Mouse (Mus musculus): ENCODE measurements at regions not wholly inside any gene's neighbourhood (a gene's known extent, or its start where the extent isn't known, plus 50 kb on each side); places are given as distances from the start of the nearest gene placed in this dataset.

DNA sequence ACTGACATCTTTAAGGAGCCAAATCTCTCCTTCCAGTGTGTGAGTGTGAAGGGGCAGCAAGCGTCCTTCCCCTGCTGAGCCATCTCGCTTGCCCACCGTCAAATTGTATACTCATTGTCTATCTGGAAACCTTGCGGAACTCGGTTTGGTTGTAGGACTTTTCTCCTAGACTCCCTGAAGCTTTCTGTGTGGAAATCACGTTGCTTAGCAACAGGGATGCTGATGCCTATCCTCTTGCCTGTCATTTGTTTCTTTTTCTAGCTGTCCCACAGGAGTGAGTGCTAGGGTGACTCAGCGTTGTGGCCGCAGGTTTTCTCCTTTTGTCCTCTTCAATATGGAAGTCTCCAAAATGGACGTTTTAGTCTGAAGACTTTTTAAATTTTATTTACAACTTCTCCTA is 131.5 kb upstream of the Nr5a2 start:
- no peak for DNase-seq

DNA sequence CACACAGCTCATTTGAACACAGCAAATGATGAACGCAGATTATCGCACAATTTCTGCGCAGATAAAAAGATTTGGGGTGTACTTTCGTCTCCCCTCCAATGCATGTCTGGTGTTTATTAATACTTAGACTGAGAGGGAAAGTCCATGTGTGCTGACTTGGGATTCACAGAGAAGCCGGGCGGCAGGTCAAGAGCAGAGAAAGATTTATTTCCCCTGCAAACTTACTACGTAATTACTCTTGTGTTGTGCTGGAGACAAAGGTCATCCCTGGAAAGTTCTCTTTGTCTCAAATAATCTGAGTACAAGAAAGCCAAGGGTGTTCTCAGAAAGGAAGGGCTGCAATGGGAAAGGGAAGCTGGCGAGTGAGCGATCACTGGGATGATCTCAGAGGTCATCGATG is 127.9 kb upstream of the Nr5a2 start:
- DNase-seq = peak; percentile 20

DNA sequence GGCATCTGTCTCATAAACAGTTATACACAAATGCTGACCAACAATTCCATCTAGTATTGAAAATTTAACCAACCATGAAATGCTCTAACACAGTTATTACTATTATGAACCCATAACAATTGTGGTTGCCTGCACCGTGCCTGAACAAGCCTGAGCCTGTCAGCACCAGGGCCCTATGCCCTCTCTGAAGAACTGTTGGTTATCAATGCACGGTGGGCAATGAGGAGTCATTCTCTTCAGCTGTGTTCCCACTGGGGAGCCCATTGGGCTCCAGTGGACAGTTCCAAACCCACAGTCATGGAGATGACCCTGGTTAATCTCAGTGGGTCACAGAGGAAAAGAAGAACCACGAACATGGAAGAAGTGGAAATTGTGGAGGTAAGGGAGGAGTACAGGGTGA is 126.5 kb upstream of the Nr5a2 start:
- DNase-seq = no peak

DNA sequence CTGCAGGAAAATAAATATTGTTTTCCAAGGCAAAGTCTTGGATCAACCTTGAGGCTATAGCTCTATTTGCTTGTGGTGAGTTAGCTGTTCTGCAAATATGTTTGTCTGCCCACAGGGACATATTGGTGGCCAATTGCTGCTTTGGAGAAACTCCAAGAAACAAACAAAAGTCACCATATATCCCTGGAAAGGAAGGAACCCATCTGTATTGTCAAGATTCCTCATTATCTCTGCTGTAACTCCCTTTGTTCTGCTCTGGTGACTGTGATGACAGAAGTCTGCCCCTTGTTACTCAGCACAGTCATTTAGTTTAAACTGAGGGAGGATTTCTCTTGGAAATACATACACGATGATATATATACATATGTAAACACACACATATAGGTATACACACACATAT is 123.3 kb upstream of the Nr5a2 start:
- DNase-seq = no peak

DNA sequence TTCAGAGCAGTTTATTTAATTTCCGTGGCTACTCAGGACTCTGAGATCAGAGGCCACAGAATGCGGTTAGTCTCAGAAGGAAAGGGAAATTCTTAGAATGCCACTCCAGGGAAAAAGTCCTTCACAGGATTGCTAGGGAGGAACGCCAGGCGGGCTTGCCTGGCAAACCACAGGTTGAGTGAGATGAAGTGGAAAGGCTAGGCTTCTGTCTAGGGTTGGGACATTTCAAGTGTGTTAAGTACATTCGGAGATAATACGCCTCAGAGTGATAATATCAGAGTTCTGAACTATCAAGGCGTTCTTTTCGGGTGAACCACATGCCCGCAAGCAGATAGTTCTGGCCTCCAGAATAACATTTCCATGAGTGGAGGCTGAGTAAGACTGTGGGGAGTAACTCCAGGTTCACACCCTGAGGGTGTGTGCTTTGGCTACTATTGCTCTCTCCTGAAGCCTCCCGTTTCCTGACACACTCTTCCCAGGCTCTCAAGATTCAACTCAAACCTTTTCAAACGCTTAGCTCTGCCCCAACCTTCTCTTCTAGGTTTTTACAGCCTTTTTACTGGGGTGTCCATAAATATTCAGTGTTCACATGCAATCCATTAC is 119.3 kb upstream of the Nr5a2 start:
- DNase-seq = no peak

DNA sequence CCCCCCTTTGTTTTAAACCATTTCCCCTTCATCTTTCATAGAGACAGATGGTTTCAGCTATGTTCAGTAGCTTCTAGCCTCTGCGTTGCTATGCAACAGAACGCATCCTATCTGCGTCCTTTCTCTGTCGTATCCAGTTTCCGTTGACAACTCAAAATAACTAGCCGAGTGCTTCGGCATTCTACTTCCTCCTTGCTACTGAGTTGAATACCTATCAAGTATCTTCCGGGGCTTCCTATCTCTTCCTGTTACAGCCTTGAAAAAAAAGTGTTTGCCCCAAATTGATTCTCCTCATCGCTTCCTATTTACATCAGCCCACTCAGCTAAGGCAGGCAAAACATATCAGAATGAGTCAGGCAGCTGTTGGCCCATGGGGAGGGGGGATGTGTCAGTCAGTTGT is 114.5 kb upstream of the Nr5a2 start:
- peak; percentile 3 for DNase-seq

DNA sequence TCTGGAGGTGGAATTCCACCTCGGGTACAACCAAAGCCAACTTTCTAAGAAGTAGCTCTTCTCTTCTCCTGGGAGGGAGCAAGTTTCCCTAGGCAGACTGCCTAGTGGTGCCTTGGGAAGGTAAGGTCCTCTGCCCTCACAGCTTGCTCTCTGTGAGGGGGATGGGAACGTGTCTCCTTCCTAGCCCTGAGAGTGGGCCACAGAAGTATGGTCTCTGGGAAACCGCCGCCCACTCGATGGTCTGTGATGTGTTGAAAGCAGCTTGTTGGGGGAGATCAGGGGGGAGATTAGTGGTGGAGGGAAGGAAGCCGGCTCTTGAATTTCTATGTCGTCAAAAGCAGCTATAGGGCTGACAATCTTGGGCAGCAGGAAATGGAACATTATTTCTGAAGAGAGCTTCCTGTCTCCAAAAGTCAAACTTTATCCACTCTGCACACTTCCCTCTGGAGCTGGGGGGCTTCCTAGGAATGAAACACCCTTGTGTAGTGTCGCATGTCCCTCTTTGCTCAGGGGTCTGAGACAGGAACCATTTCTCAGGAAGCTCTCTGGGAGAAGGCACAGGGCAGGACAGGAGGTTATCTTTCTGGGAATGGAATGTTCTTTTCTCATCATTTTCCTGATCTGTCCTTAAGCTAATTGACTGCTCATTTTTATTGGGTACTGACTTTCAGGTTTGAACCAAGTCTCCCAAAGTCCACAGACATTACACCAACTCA is 113.8 kb upstream of the Nr5a2 start:
- DNase-seq = no peak

DNA sequence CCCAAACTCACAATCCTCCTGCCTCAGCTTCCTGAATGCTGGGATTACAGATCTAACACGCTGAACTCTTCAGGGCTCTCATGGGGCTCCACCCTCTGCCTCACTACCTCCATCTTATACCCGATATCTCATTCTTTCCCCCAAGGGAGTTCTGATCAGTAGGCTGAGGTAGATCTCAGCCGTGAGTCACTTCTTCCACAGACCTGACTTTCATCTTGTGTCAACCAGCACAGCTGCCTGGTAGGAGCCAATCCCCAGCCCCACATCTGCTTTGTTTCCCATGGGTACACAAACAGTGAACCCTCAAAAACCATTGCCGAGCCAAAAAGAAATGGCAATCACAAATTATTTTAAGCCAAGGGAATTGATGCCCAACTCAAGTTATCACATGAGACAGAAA is 100.7 kb upstream of the Nr5a2 start:
- DNase-seq = no peak

DNA sequence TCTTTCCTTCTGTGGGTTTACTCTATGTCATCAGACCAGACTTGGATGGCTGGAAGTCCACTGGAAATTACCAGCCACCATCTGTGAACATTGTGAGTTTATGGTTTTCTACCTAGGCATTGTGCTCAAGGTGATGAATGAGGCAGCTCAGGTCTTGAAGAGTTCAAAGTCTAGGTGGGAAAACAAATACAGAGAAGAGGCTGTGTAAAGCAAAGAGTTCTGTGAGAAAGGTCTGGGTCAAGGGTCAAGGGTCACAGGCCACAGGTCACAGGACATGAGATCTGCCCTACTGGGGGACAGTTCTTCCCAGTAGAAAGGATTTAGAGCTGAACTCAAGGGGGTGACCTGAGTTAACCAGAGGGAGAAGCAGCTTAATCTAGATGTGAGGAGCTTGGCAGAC is 92.9 kb upstream of the Nr5a2 start:
- DNase-seq = no peak

DNA sequence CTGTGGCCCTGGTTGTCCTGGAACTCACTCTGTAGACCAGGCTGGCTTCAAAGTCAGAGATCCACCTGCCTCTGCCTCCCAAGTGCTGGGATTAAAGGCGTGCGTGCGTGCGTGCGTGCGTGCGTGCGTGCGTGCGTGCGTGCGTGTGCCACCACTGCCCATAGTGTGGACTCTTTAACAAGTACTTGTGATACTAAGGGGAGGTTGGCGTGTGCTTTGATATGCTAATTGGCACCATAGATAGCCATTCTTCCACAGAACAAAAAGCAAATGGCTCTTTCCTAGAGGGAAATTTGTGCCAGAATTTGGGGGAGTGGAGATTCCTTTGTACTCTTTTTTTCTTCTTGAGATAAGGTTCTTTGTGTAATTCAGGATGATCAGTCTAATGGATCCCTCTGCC is 91.3 kb upstream of the Nr5a2 start:
- DNase-seq = no peak

DNA sequence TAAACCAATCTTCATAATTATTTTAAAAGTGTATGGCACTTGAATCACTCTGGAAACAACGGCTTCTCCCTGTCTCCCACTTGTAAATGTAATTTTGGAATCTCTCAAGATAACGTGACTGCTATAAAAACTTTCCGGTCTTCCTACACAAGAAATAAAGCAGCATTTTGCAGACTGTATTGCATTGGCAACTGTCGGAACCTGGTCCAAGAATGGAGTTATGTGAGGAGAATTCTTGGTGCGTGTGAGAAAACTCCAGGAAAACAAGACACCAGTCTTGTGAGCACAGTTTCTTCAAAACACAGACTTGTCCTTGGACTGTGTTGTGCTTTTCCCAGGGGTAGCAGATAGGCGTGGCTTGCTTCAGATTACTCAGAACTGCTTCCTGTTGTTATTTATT is 83.8 kb upstream of the Nr5a2 start:
- no peak for DNase-seq

DNA sequence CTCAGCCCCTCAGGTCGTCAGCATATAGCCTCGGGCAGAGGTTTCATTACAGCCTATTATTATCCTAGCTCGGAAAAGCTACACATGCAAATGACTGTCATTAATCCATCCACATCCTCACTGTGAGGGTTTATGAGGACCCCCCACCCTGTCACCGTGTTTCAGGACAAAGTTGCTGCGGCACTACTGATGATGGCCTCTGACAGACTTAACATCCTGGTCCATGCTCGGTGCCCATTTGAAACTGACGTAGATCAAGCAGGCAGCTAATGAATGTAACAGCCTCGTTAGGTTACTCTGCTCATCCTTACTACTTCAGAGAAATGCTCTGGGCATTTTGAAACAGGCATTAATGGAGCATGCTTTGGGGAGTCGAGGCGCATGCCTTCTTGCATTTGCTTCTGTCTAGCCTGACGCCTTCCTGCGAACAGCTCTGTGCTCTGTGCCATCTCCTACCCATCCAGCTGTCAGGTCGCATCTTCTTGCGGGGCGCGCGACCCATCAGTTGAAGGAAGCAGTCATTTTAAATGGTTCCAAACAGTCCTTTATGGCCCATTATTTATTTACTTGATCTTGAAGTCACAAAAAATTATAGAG is 82.3 kb upstream of the Nr5a2 start:
- no peak for DNase-seq

DNA sequence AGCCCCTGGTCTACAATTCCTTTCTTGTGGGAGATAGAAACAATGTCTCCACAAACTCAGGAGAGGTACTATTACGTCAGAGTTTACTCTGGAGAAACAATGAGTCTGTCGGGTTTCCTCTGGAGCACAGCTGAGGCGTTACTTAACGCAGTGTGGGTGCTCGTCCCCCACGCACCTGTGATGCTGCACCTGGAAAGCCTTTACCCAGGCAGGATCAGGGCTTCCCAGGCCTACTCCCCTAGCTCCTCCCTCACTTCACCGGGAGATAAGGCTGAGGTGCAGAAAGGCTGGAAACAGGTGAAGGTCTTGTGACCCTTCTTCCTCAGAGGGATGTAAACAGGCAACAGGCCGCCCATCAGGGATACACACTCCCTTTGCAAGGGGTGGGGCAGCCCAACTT is 80.7 kb upstream of the Nr5a2 start:
- no peak for DNase-seq

DNA sequence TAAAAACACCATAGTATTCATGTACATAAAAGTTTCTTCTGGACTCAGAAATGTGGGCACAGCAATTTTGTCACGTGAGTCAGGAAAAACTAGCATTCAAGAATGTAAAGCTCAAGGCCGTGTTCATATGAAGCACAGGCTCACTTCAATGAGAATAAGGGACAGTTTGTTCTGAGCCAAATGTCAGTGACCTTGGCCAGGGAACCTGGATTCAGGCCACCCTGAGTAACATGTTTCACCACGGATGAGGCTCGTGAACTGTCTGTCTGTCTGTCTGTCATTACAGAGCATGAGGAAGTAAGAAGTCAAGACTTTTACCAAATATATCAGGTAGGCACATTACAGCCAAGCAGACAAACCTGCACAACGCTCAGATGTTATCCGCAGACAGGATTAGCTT is 74.3 kb upstream of the Nr5a2 start:
- peak; percentile 69 for DNase-seq

DNA sequence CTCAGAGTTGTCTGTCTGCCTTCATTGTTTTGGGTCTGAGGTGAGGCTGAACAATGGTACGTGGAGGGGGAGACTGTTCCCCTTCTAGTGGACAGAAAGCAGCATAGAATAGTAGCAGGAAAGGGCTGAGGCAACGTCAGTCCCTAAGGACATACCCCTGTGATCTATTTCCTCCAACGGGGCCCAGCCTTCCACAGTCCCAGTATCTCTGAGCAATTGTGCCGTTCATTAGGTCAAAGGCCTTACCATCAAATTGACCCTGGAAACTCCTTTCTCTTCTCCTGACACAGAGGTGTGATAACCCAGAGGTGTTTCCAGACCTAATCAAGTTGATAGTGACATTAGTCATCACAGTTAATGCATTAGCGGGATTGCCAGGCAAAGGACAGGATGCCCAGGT is 73.4 kb upstream of the Nr5a2 start:
- DNase-seq = no peak

DNA sequence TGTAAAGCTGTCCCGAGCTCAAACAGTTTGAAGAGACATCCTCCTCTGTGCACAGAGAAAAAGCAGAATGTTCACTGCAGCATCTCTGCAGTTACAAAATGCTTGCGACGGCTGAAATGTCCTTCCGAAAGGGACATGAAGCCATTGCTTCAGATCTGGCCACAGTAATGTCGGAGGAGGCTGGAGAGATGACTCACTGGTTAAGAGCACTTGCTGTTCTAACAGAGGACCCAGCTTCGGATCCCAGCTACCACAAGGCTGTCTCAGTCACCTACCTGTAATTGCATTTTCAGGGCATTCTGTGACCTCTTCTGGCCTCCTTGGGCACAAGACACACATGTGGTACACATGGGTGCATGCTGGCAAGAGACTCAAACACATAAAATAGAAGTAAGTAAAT is 63.5 kb upstream of the Nr5a2 start:
- DNase-seq = peak; percentile 5

DNA sequence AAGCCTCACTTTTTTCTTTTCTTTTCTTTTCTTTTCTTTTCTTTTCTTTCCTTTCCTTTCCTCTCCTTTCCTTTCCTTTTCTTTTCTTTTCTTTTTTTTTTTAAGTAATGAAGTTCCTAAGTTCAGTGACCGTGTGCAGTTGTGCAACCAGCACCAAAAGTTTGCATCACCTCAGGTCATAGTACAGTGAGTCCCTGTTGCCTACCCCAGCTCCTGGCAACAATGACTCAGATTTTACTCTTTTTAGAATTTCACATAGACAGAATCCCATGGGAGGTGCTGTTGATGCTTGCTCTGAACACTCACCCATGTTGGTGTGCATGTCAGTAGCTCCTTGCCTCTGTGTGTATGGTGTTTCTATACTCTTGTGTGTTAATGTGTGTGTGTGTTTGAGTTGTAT is 60.3 kb upstream of the Nr5a2 start:
- peak; percentile 22 for DNase-seq

DNA sequence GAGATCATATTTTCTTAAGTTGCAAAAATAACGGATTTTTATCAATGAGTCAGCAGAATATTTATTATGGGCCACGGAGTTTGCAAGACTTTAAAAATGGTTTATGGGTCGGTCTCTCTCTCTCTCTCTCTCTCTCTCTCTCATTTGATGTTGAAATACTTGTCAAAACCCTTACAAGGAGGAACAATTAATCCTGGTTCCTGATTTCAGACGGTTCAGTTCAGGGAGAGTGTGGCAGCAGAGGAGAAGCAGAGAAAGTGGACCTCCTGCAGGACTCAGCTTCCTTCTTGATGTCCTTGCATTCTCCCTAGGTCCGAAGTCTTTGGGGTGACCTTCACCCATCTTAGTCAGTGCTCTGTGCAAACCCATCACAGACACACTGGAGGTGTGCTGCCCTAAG is 57.4 kb upstream of the Nr5a2 start:
- no peak for DNase-seq

DNA sequence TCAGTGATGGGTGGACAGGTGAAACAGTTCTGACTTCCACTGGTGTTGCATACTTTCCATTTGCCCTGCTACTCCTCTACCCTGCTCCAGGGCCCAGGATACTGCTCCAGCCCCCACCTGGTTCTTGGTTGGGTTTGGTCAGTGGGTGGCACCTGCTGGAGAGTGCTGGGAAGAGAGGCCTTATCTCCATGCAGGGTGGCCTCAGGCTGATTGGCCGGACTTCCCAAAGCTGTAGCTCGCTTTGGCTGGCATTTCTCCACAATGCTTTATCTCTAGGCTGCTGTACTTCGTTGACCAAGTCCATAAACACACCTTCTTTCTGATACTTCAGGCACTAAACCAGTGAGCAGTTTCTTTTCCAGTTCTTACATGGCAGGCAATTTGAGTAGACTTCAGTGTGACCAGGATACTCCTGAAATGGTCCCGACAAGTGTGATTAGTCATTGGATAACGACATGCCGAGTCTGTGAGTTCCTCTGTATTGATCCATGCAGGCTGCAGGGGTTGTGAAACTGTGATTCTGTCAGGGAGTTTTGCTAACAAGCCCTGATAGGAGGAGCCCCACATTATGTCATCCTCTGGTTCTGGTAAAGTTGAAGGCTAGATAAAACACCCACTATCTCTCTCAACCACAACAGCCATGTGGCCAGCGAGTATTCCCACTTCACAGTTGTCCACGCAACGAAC is 50.1 kb upstream of the Nr5a2 start:
- no peak for DNase-seq
